Mouse (Mus musculus) lung, embryonic 16.5 days (tissue): ENCODE results near the gene Tspoap1. TPM values are rescaled to one million over a fixed set of nuclear protein-coding genes. Genes with fewer than 3 reads are reported as not detected.

Experiments
- ATAC-seq: fragments of 200-750 bp; cut with Nextera tagmentation; 2 replicates; pipeline ENCODE4 v1.8.0; 2017; ENCODE audit warnings: low read depth, mild to moderate bottlenecking, moderate library complexity
- H3K27ac ChIP-seq: fragments of 300-500 bp; sonication (generic); 2 replicates; pipeline ENCODE4 v1.5.1; 2014; ENCODE audit warnings: mild to moderate bottlenecking, control low read depth, low read length
- H3K27me3 ChIP-seq: fragments of 300-500 bp; sonication (generic); 2 replicates; pipeline ENCODE4 v1.6.1; 2014; ENCODE audit warnings: low read depth, low read length, mixed read lengths; ENCODE audit not compliant: control insufficient read depth, insufficient read depth
- H3K36me3 ChIP-seq: fragments of 300-500 bp; sonication (generic); 2 replicates; pipeline ENCODE4 v1.6.1; 2014; ENCODE audit warnings: low read length; ENCODE audit not compliant: control insufficient read depth, insufficient read depth
- H3K4me1 ChIP-seq: fragments of 300-500 bp; sonication (generic); replicated peaks from 2 replicates; pipeline ENCODE4 v1.6.1; 2014; ENCODE audit warnings: low read length, mixed read lengths; ENCODE audit not compliant: control insufficient read depth, insufficient read depth
- H3K4me2 ChIP-seq: fragments of 300-500 bp; sonication (generic); 2 replicates; pipeline ENCODE4 v1.6.1; 2014; ENCODE audit warnings: low read depth, low read length, control low read depth
- H3K4me3 ChIP-seq: fragments of 300-500 bp; sonication (generic); 2 replicates; pipeline ENCODE4 v1.5.1; 2014; ENCODE audit warnings: mild to moderate bottlenecking, low read length, control low read depth
- H3K9ac ChIP-seq: fragments of 300-500 bp; sonication (generic); 2 replicates; pipeline ENCODE4 v1.6.1; 2014; ENCODE audit warnings: low read length, control low read depth
- H3K9me3 ChIP-seq: fragments of 300-500 bp; sonication (generic); 2 replicates; pipeline ENCODE4 v1.6.1; 2016; ENCODE audit warnings: low read length; ENCODE audit not compliant: control insufficient read depth
- WGBS: fragments of 180-500 bp; shearing (Covaris S2); extraction: QIAGEN DNeasy Blood & Tissue Kit; methylation state at CpG from one replicate; pipeline ENCODE4 v1.1.7; 2014; 5-methylcytosine and 5-hydroxymethylcytosine counted together
- polyA plus RNA-seq: library from polyadenylated mRNA; unstranded; fragments of >200 nt; fragmentation: Nextera tagmentation; extraction: Ambion mirVana; gene quantifications from 2 replicates; pipeline ENCODE4 v1.2.1, GENCODE M21; 2015

Gene Tspoap1
- polyA plus RNA-seq, 1 experiment from 2014 or later, result 1.6 TPM

DNA sequence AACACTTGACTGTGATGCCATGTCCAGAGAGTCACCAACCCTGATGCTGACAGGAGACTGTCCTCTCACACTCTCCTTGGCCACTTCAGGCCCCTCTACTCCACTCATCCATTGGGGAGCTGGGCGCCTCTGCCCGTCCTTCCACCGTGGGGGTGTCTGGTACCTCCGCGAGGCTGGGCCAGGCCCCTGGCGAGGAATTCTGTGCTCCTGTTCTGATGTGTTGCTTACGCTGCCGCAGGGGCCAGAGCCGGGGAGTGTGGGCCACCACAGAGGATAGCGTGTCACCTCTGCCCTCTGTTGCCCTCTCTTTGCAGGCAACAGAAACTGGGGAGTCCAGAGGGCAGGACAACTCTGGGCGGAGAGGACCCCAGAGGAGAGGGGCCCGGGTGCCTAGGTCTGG is 18.6 kb downstream of the Tspoap1 start:
- Histone ChIP-seq H3K4me2 (peak overlapping the region; percentile 81), H3K4me1 (peaks cover 8% of the 10 kb centered on the region), H3K4me3 (peak overlapping the region; percentile 52; the same call in 1 of the 2 replicates), H3K9ac (no peak overlapping the region), H3K27me3 (no peaks in the 10 kb centered on the region; the same call in 1 of the 2 replicates), H3K27ac (no peak overlapping the region), H3K9me3 (no peaks in the 10 kb centered on the region), H3K36me3 (no peaks in the 10 kb centered on the region)
- no peak; the same call in 1 of the 2 replicates for ATAC-seq
- WGBS, result 40% methylated on average over 12 of the region's 12 CpGs

DNA sequence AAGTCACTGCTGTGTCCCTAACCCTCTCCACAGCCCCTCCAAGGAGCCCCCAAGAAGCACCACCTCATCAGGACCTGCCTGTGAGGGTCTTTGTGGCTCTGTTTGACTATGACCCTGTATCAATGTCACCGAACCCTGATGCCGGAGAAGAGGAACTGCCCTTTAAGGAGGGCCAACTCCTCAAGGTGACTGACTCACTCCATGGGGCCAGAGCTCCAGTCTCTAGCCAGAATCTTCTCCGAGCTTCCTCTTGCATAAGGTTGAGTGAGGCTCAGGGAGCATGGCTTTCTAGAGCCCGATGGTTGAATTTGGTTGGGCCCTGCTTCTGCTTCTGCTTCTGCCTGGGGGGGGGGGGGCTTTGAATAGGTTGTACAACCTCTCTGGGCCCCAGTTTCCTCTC is 19.1 kb downstream of the Tspoap1 start:
- no peaks in the 10 kb centered on the region for H3K9me3 ChIP-seq
- 78% methylated on average over 4 of the region's 4 CpGs for WGBS
- no peaks in the 10 kb centered on the region for H3K36me3 ChIP-seq
- no peak overlapping the region for H3K4me3 ChIP-seq
- peaks cover 8% of the 10 kb centered on the region for H3K4me1 ChIP-seq
- ATAC-seq, result no peak
- H3K27ac ChIP-seq, result no peak overlapping the region
- H3K4me2 ChIP-seq, result no peak overlapping the region
- no peaks in the 10 kb centered on the region; the same call in 1 of the 2 replicates for H3K27me3 ChIP-seq
- H3K9ac ChIP-seq, result no peak overlapping the region

DNA sequence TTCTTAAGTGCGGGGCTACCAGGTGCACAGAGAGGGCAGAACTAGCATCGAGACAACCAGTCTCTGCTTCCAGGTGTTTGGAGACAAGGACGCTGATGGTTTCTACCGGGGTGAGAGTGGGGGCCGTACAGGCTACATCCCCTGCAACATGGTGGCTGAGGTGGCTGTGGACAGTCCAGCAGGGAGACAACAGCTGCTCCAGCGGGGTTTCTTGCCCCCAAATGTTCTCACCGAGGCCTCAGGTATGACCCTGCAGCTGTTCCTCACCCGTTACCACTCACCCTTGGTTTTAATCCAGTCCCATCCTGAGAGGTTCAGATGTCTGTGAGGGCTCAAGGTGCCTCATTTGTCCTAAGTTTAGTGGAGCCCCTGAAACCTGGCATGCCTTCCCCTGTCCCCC is 19.8 kb downstream of the Tspoap1 start:
- 69% methylated on average over 8 of the region's 8 CpGs for WGBS
- ATAC-seq, result no peak
- no peak overlapping the region for H3K27ac ChIP-seq
- no peak overlapping the region for H3K4me3 ChIP-seq
- no peaks in the 10 kb centered on the region for H3K9me3 ChIP-seq
- no peak overlapping the region for H3K4me2 ChIP-seq
- H3K4me1 ChIP-seq, result peaks cover 8% of the 10 kb centered on the region
- H3K9ac ChIP-seq, result no peak overlapping the region
- no peaks in the 10 kb centered on the region for H3K36me3 ChIP-seq
- H3K27me3 ChIP-seq, result no peaks in the 10 kb centered on the region; the same call in 1 of the 2 replicates

DNA sequence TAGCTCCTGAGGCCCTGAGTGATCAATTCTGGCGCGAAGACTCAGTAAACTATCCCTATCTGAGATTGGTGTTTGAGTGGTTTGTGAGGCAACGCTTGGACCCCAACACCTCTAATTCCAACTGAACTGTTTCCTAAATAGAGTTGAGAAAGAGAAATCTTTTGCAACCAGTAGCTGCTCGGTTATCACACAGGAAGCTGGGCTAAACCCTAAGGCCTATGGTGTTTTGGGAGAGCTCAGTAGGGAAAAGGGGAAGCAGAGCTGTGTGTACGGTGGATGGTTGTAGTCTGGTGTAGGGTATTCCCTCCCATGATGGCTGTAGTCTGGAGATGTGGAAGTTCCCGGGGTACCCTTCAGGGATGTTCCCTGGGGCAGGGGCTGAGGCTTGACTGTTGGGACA is 29.7 kb downstream of the Tspoap1 start:
- H3K27me3 ChIP-seq, result no peaks in the 10 kb centered on the region
- H3K36me3 ChIP-seq, result no peaks in the 10 kb centered on the region
- no peaks in the 10 kb centered on the region for H3K9me3 ChIP-seq
- H3K4me1 ChIP-seq, result no peaks in the 10 kb centered on the region
- no peak for ATAC-seq
- H3K9ac ChIP-seq, result no peak overlapping the region
- WGBS, result 81% methylated on average over 6 of the region's 6 CpGs
- no peak overlapping the region for H3K4me2 ChIP-seq
- H3K27ac ChIP-seq, result no peak overlapping the region
- H3K4me3 ChIP-seq, result no peak overlapping the region

DNA sequence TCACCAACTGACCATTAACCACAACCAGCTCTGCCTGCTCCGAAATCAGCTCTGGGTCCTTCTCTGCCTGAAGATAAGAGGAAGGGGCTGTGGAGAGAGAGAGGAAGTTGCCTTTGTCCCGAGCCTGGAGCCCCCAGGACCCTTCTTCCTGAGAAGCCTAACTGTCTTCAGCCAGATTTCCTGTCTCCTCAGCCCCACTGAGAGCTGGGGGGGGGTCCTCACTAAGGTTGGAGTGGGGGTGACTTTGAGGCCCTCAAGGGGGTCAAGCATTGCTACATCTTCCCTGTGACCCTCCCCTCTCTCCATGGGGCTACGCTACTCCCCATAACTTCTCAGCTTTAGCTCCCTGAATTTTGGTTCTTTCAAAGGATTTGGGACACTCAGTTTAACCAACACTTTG is 33.1 kb downstream of the Tspoap1 start, which contains the start of gene Mpo:
TSS of gene Mpo (plus strand) at position 122 of the 400 bp plus-strand sequence.
- Histone ChIP-seq H3K27me3 (no peaks in the 10 kb centered on the region; the same call in 1 of the 2 replicates), H3K27ac (no peak within 1 kb of the TSS), H3K9me3 (no peaks in the 10 kb centered on the region), H3K9ac (no peak within 1 kb of the TSS), H3K36me3 (no peaks in the 10 kb centered on the region), H3K4me2 (no peak within 1 kb of the TSS), H3K4me3 (no peak within 1 kb of the TSS), H3K4me1 (no peaks in the 10 kb centered on the region)
- 52% methylated on average over 3 of the region's 3 CpGs for WGBS
- no peak for ATAC-seq

DNA sequence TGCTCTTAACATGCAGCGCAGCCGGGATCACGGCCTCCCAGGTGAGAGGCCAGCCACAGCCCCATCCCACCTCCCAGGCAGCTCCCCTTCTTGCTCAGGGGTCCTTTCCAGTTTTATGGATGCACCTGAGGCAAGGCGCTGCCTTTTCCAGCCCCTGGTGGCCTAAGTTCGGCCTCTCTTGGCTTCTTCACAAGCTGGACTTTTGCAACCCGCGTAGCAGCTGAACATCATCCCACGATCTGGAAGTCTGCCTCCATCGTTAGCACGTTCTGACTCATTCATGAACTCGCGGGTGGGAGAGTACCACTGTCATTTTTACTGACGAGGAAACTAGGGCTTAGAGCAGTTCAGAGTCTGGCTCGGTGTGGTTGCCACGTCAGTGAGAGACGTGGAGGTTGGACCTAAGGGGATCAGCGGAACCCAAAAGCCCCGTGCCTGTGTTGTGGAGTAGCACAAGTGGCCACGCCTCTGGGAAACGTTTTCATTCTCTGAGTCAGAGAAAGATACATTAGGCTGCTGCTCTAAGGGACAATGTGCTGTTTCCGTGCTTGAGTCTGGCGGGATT is 41.5 kb downstream of the Tspoap1 start:
- Histone ChIP-seq H3K36me3 (no peaks in the 10 kb centered on the region), H3K27ac (no peak overlapping the region), H3K27me3 (no peaks in the 10 kb centered on the region; the same call in 1 of the 2 replicates), H3K4me2 (no peak overlapping the region), H3K9ac (no peak overlapping the region), H3K4me1 (no peaks in the 10 kb centered on the region), H3K4me3 (no peak overlapping the region), H3K9me3 (no peaks in the 10 kb centered on the region)
- 74% methylated on average over 22 of the region's 22 CpGs for WGBS
- ATAC-seq, result no peak

DNA sequence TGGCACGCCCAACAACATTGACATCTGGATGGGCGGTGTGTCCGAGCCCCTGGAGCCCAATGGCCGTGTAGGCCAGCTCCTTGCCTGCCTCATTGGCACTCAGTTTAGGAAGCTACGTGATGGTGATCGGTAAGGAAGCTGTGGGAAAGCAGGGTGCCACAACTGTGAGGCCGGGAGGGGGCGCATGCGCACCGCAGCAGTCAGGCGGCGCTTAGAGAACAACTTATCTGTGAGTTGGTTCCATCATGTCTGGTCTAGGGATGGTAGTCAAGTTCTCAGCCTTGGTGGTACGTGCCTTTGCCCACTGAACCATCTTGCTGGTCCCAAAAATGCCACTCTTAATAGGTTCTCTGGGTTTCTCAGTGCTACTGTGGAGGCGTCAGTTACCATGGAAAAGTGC is 42.3 kb downstream of the Tspoap1 start:
- no peaks in the 10 kb centered on the region for H3K27me3 ChIP-seq
- H3K4me1 ChIP-seq, result no peaks in the 10 kb centered on the region
- WGBS, result 41% methylated on average over 14 of the region's 14 CpGs
- ATAC-seq, result no peak
- H3K36me3 ChIP-seq, result no peaks in the 10 kb centered on the region
- no peak overlapping the region for H3K27ac ChIP-seq
- H3K4me3 ChIP-seq, result no peak overlapping the region
- H3K4me2 ChIP-seq, result no peak overlapping the region
- H3K9me3 ChIP-seq, result no peaks in the 10 kb centered on the region
- H3K9ac ChIP-seq, result no peak overlapping the region

DNA sequence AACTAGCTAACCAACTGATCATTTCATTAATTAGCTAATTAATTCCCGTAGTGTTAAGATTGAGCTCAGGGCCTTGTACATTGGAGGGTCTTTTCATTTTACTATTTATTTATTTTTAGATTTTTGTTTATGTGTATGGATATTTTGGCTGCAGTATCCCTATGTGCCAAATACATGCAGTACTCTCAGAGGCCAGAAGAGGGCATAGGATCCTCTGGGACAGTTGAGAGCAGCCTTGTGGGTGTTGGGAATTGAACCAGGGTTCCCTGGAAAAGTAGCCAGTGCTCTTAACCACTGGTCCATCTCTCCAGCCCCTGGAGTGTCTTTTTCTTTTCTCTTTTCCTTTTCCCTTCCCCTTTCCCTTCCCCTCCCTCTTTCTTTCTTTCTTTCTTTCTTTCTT is 45.1 kb downstream of the Tspoap1 start:
- ATAC-seq, result no peak
- Histone ChIP-seq H3K9me3 (no peaks in the 10 kb centered on the region), H3K4me2 (no peak overlapping the region), H3K4me3 (no peak overlapping the region), H3K36me3 (no peaks in the 10 kb centered on the region), H3K27ac (no peak overlapping the region), H3K27me3 (no peaks in the 10 kb centered on the region; the same call in 1 of the 2 replicates), H3K9ac (no peak overlapping the region), H3K4me1 (no peaks in the 10 kb centered on the region)
- WGBS, result 61% methylated on average over 1 of the region's 1 CpGs

DNA sequence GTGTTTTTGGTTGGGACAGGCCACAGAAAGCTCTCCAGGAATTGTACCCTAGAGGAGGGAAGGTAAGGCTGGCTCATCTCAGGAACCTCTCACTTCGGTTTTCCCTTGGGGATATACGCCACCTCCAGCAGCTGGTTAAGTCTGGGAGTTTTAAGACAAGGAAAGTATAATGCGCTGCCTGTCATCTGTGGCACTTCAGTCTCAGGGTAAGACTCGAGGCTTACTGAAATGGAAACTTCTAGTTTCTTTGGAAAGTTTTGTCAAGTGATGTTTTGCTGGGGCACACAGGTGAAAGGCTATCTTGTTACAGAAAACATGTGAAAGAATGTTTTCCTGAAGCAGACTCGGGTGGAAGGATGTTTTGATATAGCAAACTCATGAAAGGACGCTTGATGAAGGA is 47.1 kb downstream of the Tspoap1 start:
- H3K27ac ChIP-seq, result no peak overlapping the region
- H3K4me2 ChIP-seq, result no peak overlapping the region
- ATAC-seq, result no peak
- H3K27me3 ChIP-seq, result no peaks in the 10 kb centered on the region; the same call in 1 of the 2 replicates
- H3K4me1 ChIP-seq, result no peaks in the 10 kb centered on the region
- no peaks in the 10 kb centered on the region for H3K9me3 ChIP-seq
- H3K9ac ChIP-seq, result no peak overlapping the region
- no peak overlapping the region for H3K4me3 ChIP-seq
- 75% methylated on average over 6 of the region's 6 CpGs for WGBS
- H3K36me3 ChIP-seq, result no peaks in the 10 kb centered on the region
